Mouse (Mus musculus): ENCODE data around the gene Irs3. TPM values are rescaled to one million over a fixed set of nuclear protein-coding genes. Genes with fewer than 3 reads are reported as not detected.

Gene Irs3
- polyA plus RNA-seq, 1 experiment from 2014 or later, result 0.20 TPM

- Histone ChIP-seq H3K4me1 (replicated peaks) (peaks cover 36% of the 10 kb centered on the region), H3K4me3 (replicated peaks) (peak within 1 kb of the TSS; percentile 72), H3K4me2 (peak within 1 kb of the TSS; percentile 94), H3K36me3 (peaks cover 40% of the 10 kb centered on the region), H3K9ac (replicated peaks) (peak within 1 kb of the TSS; percentile 83), H3K27ac (peak within 1 kb of the TSS; percentile 84), H3K27me3 (no peaks in the 10 kb centered on the region), H3K9me3 (no peaks in the 10 kb centered on the region)
- peak; percentile 91 for ATAC-seq (ENCODE audit: insufficient number of reproducible peaks, insufficient read depth, low FRiP score, low TSS enrichment, low read depth)
- WGBS, result under 1% methylated on average over 41 of the region's 41 CpGs
These were observed 44.7 kb downstream of the Irs3 start, which contains the start of gene Mospd3 for GRCm38 (mm10) chr5:137600619-137601364. Gene Mospd3, minus strand, starts transcription at chr5:137601058.

DNA sequence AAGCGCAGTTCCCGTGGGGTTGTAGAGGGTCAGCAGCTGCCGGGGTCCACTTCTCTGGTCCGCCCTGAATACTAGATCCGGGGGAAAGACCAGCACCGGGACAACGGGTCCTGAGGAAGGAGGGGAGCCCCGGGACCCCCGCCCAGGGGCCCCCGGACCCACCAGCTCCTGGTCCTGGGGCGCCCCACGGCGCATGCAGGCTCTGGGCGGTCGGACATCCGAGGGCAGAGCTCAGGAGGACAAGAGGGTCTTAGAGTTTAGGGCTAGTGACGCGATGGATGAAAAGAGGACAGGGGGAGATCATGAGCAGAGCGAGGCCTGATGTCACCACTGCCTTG, 45.3 kb downstream of the Irs3 start:
- no peaks in the 10 kb centered on the region for H3K9me3 ChIP-seq
- no peaks in the 10 kb centered on the region for H3K27me3 ChIP-seq
- H3K4me3 ChIP-seq (replicated peaks), result peak overlapping the region; percentile 72
- peak; percentile 61 for ATAC-seq (ENCODE audit: insufficient number of reproducible peaks, insufficient read depth, low FRiP score, low TSS enrichment, low read depth)
- H3K9ac ChIP-seq (replicated peaks), result peak overlapping the region; percentile 83
- WGBS, result 2% methylated on average over 19 of the region's 19 CpGs
- peaks cover 36% of the 10 kb centered on the region for H3K4me1 ChIP-seq (replicated peaks)
- H3K4me2 ChIP-seq, result peak overlapping the region; percentile 94
- H3K36me3 ChIP-seq, result peaks cover 35% of the 10 kb centered on the region
- peak overlapping the region; percentile 17 for H3K27ac ChIP-seq

- H3K4me3 ChIP-seq (replicated peaks), result peak overlapping the region; percentile 72
- H3K9me3 ChIP-seq, result no peaks in the 10 kb centered on the region
- 78% methylated on average over 9 of the region's 9 CpGs for WGBS
- ATAC-seq (ENCODE audit: insufficient number of reproducible peaks, insufficient read depth, low FRiP score, low TSS enrichment, low read depth), result no peak
- H3K4me2 ChIP-seq, result peak overlapping the region; percentile 94
- peaks cover 36% of the 10 kb centered on the region for H3K4me1 ChIP-seq (replicated peaks)
- peak overlapping the region; percentile 17; the same call in 1 of the 2 replicates for H3K27ac ChIP-seq
- H3K36me3 ChIP-seq, result peaks cover 28% of the 10 kb centered on the region
- no peaks in the 10 kb centered on the region for H3K27me3 ChIP-seq
- H3K9ac ChIP-seq (replicated peaks), result peak overlapping the region; percentile 83
These were observed 45.9 kb downstream of the Irs3 start for GRCm38 (mm10) chr5:137599600-137599999.

- Histone ChIP-seq H3K4me3 (replicated peaks) (no peak overlapping the region), H3K4me2 (no peak overlapping the region), H3K27ac (no peak overlapping the region), H3K9me3 (no peaks in the 10 kb centered on the region), H3K36me3 (peaks cover 17% of the 10 kb centered on the region), H3K27me3 (no peaks in the 10 kb centered on the region), H3K9ac (replicated peaks) (no peak overlapping the region), H3K4me1 (replicated peaks) (peaks cover 30% of the 10 kb centered on the region)
- ATAC-seq (ENCODE audit: insufficient number of reproducible peaks, insufficient read depth, low FRiP score, low TSS enrichment, low read depth), result no peak
- WGBS, result 86% methylated on average over 2 of the region's 2 CpGs
These were observed 47.3 kb downstream of the Irs3 start for GRCm38 (mm10) chr5:137598100-137598826.

DNA sequence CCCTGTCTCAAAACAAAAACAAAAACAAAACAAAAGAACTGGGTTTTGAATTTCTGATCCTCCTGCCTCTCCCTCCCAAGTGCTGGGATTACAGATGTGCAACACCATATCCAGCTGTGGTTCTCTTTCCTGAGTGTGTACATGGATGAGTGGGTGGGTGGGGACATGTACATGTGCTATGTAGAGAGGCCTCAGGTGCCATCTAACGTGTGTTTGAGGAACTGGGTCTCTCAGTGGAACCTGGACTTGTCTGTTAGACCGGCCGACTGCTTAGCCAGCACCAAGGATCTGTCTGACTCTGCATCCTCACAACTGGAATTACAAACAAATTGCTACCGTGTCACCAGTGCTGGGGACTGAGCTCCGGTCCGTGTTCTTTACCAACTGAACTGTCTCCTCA, 47.9 kb downstream of the Irs3 start:
- Histone ChIP-seq H3K9ac (replicated peaks) (no peak overlapping the region), H3K9me3 (no peaks in the 10 kb centered on the region), H3K27me3 (no peaks in the 10 kb centered on the region), H3K4me1 (replicated peaks) (peaks cover 24% of the 10 kb centered on the region), H3K27ac (no peak overlapping the region), H3K36me3 (peaks cover 17% of the 10 kb centered on the region), H3K4me3 (replicated peaks) (no peak overlapping the region), H3K4me2 (no peak overlapping the region)
- 96% methylated on average over 6 of the region's 6 CpGs for WGBS
- no peak for ATAC-seq (ENCODE audit: insufficient number of reproducible peaks, insufficient read depth, low FRiP score, low TSS enrichment, low read depth)

DNA sequence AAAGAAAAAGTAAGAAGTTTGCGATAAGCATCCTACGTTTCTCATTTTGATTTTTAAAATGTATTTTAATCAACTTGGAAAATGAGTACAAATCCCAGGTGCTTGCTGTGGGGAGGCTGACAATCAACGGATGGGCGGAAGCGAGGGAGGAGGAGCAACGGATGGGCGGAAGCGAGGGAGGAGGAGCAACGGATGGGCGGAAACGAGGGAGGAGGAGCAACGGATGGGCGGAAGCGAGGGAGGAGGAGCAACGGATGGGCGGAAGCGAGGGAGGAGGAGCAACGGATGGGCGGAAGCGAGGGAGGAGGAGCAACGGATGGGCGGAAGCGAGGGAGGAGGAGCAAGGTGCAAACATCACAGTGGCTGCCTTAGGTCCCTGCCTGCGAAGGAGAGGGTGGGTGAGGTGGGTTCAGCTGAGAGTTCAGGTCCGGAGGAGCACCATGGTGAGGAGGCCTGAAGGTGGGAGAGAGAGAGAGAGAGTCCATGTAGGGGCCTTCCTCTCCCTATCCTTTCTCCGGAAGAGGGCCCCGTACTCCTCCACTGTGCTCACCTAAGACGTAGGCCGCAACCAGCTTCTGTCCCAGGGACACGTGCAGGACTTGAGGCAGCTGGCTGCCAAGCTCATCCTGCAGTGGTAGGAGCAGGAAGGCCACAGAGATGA, 48.8 kb downstream of the Irs3 start:
- Histone ChIP-seq H3K9ac (replicated peaks) (no peak overlapping the region), H3K9me3 (no peaks in the 10 kb centered on the region), H3K27me3 (no peaks in the 10 kb centered on the region), H3K4me1 (replicated peaks) (peaks cover 15% of the 10 kb centered on the region), H3K4me2 (peak overlapping the region; percentile 21; the same call in 1 of the 2 replicates), H3K4me3 (replicated peaks) (0 out of 2 replicates have a peak overlapping the region, but pooled peaks have one; percentile 1), H3K27ac (no peak overlapping the region), H3K36me3 (peaks cover 17% of the 10 kb centered on the region)
- 28% methylated on average over 26 of the region's 30 CpGs for WGBS
- no peak for ATAC-seq (ENCODE audit: insufficient number of reproducible peaks, insufficient read depth, low FRiP score, low TSS enrichment, low read depth)

DNA sequence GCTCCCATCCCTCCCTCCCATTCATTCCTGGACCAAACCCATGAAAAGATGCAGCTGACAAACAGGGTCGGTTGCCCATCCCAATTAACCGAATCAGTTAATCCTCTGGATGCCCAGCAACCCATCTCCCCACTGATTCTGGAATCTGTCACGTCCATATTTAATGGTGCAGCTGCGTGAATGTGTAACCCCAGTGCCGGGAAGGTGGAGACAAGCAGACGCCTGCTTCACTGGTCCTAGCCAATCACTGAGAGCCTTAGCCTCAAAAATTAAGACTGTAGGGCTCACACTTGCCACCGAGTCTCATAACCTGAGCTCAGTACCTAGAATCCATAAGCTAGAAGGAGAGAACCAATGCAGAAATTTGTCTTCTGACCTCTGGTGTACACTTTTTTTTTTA, 49.6 kb downstream of the Irs3 start:
- Histone ChIP-seq H3K4me1 (replicated peaks) (peaks cover 15% of the 10 kb centered on the region), H3K27me3 (no peaks in the 10 kb centered on the region), H3K9me3 (no peaks in the 10 kb centered on the region), H3K27ac (no peak overlapping the region), H3K4me2 (no peak overlapping the region), H3K36me3 (peaks cover 17% of the 10 kb centered on the region), H3K4me3 (replicated peaks) (no peak overlapping the region), H3K9ac (replicated peaks) (no peak overlapping the region)
- ATAC-seq (ENCODE audit: insufficient number of reproducible peaks, insufficient read depth, low FRiP score, low TSS enrichment, low read depth), result no peak
- WGBS, result 77% methylated on average over 7 of the region's 7 CpGs

Other genes starting within 250 kb of the Irs3 start
- gene Zan, start 168.7 kb downstream of the Irs3 start, polyA plus RNA-seq (2016; fragmentation: Nextera tagmentation; extraction: Ambion mirVana), result 0.04 and 0.08 TPM in 2 replicates
- 48.0 and 52.7 TPM in 2 replicates for gene Pop7, start 143.2 kb downstream of the Irs3 start, polyA plus RNA-seq (2016; fragmentation: Nextera tagmentation; extraction: Ambion mirVana)
- 17.0 and 17.7 TPM in 2 replicates for gene Gigyf1, start 127.2 kb downstream of the Irs3 start, polyA plus RNA-seq (2016; fragmentation: Nextera tagmentation; extraction: Ambion mirVana)
- gene Epo, start 112.5 kb downstream of the Irs3 start, polyA plus RNA-seq (2016; fragmentation: Nextera tagmentation; extraction: Ambion mirVana), result 0.71 TPM in 1 of 2 replicates, not detected in the other
- gene Gnb2, start 112.2 kb downstream of the Irs3 start, polyA plus RNA-seq (2016; fragmentation: Nextera tagmentation; extraction: Ambion mirVana), result 337 and 349 TPM in 2 replicates
- gene Actl6b, start 92.2 kb downstream of the Irs3 start, polyA plus RNA-seq (2016; fragmentation: Nextera tagmentation; extraction: Ambion mirVana), result 0.68 TPM in 1 of 2 replicates, not detected in the other
- gene Tfr2, start 75.9 kb downstream of the Irs3 start, polyA plus RNA-seq (2016; fragmentation: Nextera tagmentation; extraction: Ambion mirVana), result 0.60 and 0.68 TPM in 2 replicates
- 21.1 and 28.5 TPM in 2 replicates for gene Mospd3, start 44.7 kb downstream of the Irs3 start, polyA plus RNA-seq (2016; fragmentation: Nextera tagmentation; extraction: Ambion mirVana)
- gene Pcolce, start 31.9 kb downstream of the Irs3 start, polyA plus RNA-seq (2016; fragmentation: Nextera tagmentation; extraction: Ambion mirVana), result 128 and 135 TPM in 2 replicates
- 0.20 and 0.31 TPM in 2 replicates for gene Fbxo24, start 16.7 kb downstream of the Irs3 start, polyA plus RNA-seq (2016; fragmentation: Nextera tagmentation; extraction: Ambion mirVana)
- gene Lrch4, start 16.6 kb downstream of the Irs3 start, polyA plus RNA-seq (2016; fragmentation: Nextera tagmentation; extraction: Ambion mirVana), result 36.0 and 37.6 TPM in 2 replicates
- 8.4 and 9.7 TPM in 2 replicates for gene Gm20605, start 16.5 kb downstream of the Irs3 start, polyA plus RNA-seq (2016; fragmentation: Nextera tagmentation; extraction: Ambion mirVana)
- gene Sap25, start 4.4 kb downstream of the Irs3 start, polyA plus RNA-seq (2016; fragmentation: Nextera tagmentation; extraction: Ambion mirVana), result 8.0 and 9.7 TPM in 2 replicates
- 22.8 and 23.1 TPM in 2 replicates for gene Agfg2, start 39.0 kb upstream of the Irs3 start, polyA plus RNA-seq (2016; fragmentation: Nextera tagmentation; extraction: Ambion mirVana)
- gene Nyap1, start 95.9 kb upstream of the Irs3 start, polyA plus RNA-seq (2016; fragmentation: Nextera tagmentation; extraction: Ambion mirVana), result 3.8 and 4.5 TPM in 2 replicates
- gene Tsc22d4, start 100.0 kb upstream of the Irs3 start, polyA plus RNA-seq (2016; fragmentation: Nextera tagmentation; extraction: Ambion mirVana), result 127 and 128 TPM in 2 replicates
- 47.6 and 52.1 TPM in 2 replicates for gene Ppp1r35, start 133.1 kb upstream of the Irs3 start, polyA plus RNA-seq (2016; fragmentation: Nextera tagmentation; extraction: Ambion mirVana)
- 12.5 and 14.2 TPM in 2 replicates for gene Mepce, start 141.9 kb upstream of the Irs3 start, polyA plus RNA-seq (2016; fragmentation: Nextera tagmentation; extraction: Ambion mirVana)
- gene Zcwpw1, start 142.1 kb upstream of the Irs3 start, polyA plus RNA-seq (2016; fragmentation: Nextera tagmentation; extraction: Ambion mirVana), result 28.9 and 29.9 TPM in 2 replicates
- gene Pilra, start 190.6 kb upstream of the Irs3 start, polyA plus RNA-seq (2016; fragmentation: Nextera tagmentation; extraction: Ambion mirVana), result 0.14 and 0.22 TPM in 2 replicates
- not detected in 2 replicates for gene Pilrb1, start 212.4 kb upstream of the Irs3 start, polyA plus RNA-seq (2016; fragmentation: Nextera tagmentation; extraction: Ambion mirVana)
- gene Pilrb2, start 226.1 kb upstream of the Irs3 start, polyA plus RNA-seq (2016; fragmentation: Nextera tagmentation; extraction: Ambion mirVana), result not detected in 2 replicates

Data from limb, embryonic 12.5 days (tissue).